Mouse (Mus musculus) lung, postnatal 0 days (tissue): ENCODE data around the gene Ppp2r5a. TPM values are rescaled to one million over a fixed set of nuclear protein-coding genes. Genes with fewer than 3 reads are reported as not detected.

Experiments used
- ATAC-seq: fragments of 200-750 bp; cut with Nextera tagmentation; 2 replicates; pipeline ENCODE4 v1.8.0; 2017; ENCODE audit warnings: moderate library complexity
- DNase-seq: peaks from one replicate; pipeline ENCODE4 v3.0.0-alpha.2; 2016; ENCODE audit warnings: low spot score
- H3K27ac ChIP-seq: fragments of 300-500 bp; sonication (generic); 2 replicates; pipeline ENCODE4 v1.5.1; 2014; ENCODE audit warnings: antibody characterized with exemption, mild to moderate bottlenecking, low read length, mixed read lengths
- H3K27me3 ChIP-seq: fragments of 300-500 bp; sonication (generic); replicated peaks from 2 replicates; pipeline ENCODE4 v1.6.1; 2014; ENCODE audit warnings: low read length, mixed read lengths; ENCODE audit not compliant: insufficient read depth
- H3K36me3 ChIP-seq: fragments of 300-500 bp; sonication (generic); 2 replicates; pipeline ENCODE4 v1.6.1; 2014; ENCODE audit warnings: low read length, mixed read lengths; ENCODE audit not compliant: insufficient read depth
- H3K4me1 ChIP-seq: fragments of 300-500 bp; sonication (generic); 2 replicates; pipeline ENCODE4 v1.6.1; 2014; ENCODE audit warnings: antibody characterized with exemption, low read depth, low read length, mixed read lengths; ENCODE audit not compliant: insufficient read depth
- H3K4me2 ChIP-seq: fragments of 300-500 bp; sonication (generic); replicated peaks from 2 replicates; pipeline ENCODE4 v1.6.1; 2014; ENCODE audit warnings: low read depth, mild to moderate bottlenecking, low read length, moderate library complexity, mixed read lengths
- H3K4me3 ChIP-seq: fragments of 300-500 bp; sonication (generic); 2 replicates; pipeline ENCODE4 v1.5.1; 2014; ENCODE audit warnings: low read depth, low read length
- H3K9ac ChIP-seq: fragments of 300-500 bp; sonication (generic); replicated peaks from 2 replicates; pipeline ENCODE4 v1.6.1; 2014; ENCODE audit warnings: low read depth, mild to moderate bottlenecking
- H3K9me3 ChIP-seq: fragments of 300-500 bp; sonication (generic); 2 replicates; pipeline ENCODE4 v1.6.1; 2016; ENCODE audit warnings: low read length, mixed read lengths
- CTCF ChIP-seq: IDR thresholded peaks from 2 replicates; pipeline ENCODE4 v1.5.1; 2016; ENCODE audit warnings: antibody characterized with exemption, mild to moderate bottlenecking
- EP300 ChIP-seq: IDR thresholded peaks from 2 replicates; pipeline ENCODE4 v1.6.1; 2016; ENCODE audit warnings: antibody characterized with exemption, mild to moderate bottlenecking, control low read depth
- WGBS: fragments of 180-500 bp; shearing (Covaris S2); extraction: QIAGEN DNeasy Blood & Tissue Kit; methylation state at CpG from one replicate; pipeline ENCODE4 v1.1.7; 2014; 5-methylcytosine and 5-hydroxymethylcytosine counted together
- polyA plus RNA-seq: library from polyadenylated mRNA; unstranded; fragments of >200 nt; fragmentation: Nextera tagmentation; extraction: Ambion mirVana; gene quantifications from 2 replicates; pipeline ENCODE4 v1.2.1, GENCODE M21; 2015

The Ppp2r5a gene
- polyA plus RNA-seq, 1 experiment from 2014 or later = 51.5 TPM

GRCm38 (mm10) chr1:191445401-191445800 is 42.3 kb upstream of the Ppp2r5a start:
- Histone ChIP-seq H3K9me3 (no peaks in the 10 kb centered on the region), H3K4me1 (no peaks in the 10 kb centered on the region; the same call in 1 of the 2 replicates), H3K4me3 (no peak overlapping the region), H3K27me3 (no peaks in the 10 kb centered on the region), H3K9ac (no peak overlapping the region), H3K27ac (peak overlapping the region; percentile 38; the same call in 1 of the 2 replicates), H3K36me3 (no peaks in the 10 kb centered on the region), H3K4me2 (no peak overlapping the region)
- WGBS = 49% methylated on average over 12 of the region's 12 CpGs
- TF ChIP-seq EP300 (no peak), CTCF (no peak)
- ATAC-seq = peak; percentile 10; the same call in 1 of the 2 replicates
- peak; percentile 63 for DNase-seq

GRCm38 (mm10) chr1:191444467-191444866 is 41.4 kb upstream of the Ppp2r5a start:
- DNase-seq (peak; percentile 71), ATAC-seq (peak; percentile 59)
- no peak for TF ChIP-seq CTCF
- peak; percentile 55 for TF ChIP-seq EP300
- WGBS = 28% methylated on average over 1 of the region's 1 CpGs
- Histone ChIP-seq H3K27me3 (no peaks in the 10 kb centered on the region), H3K27ac (peak overlapping the region; percentile 27), H3K4me3 (no peak overlapping the region), H3K36me3 (no peaks in the 10 kb centered on the region), H3K9me3 (no peaks in the 10 kb centered on the region), H3K4me1 (peaks cover under 1% of the 10 kb centered on the region; the same call in 1 of the 2 replicates), H3K9ac (no peak overlapping the region), H3K4me2 (no peak overlapping the region)

GRCm38 (mm10) chr1:191439011-191439410 is 35.9 kb upstream of the Ppp2r5a start:
- H3K9ac ChIP-seq = no peak overlapping the region
- WGBS = 40% methylated on average over 3 of the region's 3 CpGs
- DNase-seq (no peak), ATAC-seq (no peak)
- H3K27ac ChIP-seq = 0 out of 2 replicates have a peak overlapping the region, but pooled peaks have one; percentile 20
- H3K27me3 ChIP-seq = no peaks in the 10 kb centered on the region
- no peaks in the 10 kb centered on the region for H3K9me3 ChIP-seq
- H3K36me3 ChIP-seq = no peaks in the 10 kb centered on the region
- no peak overlapping the region for H3K4me2 ChIP-seq
- H3K4me3 ChIP-seq = no peak overlapping the region
- peaks cover 14% of the 10 kb centered on the region for H3K4me1 ChIP-seq
- TF ChIP-seq EP300 (no peak), CTCF (no peak)

GRCm38 (mm10) chr1:191438546-191438945 is 35.5 kb upstream of the Ppp2r5a start:
- no peaks in the 10 kb centered on the region for H3K27me3 ChIP-seq
- H3K9ac ChIP-seq = no peak overlapping the region
- no peak for TF ChIP-seq CTCF
- TF ChIP-seq EP300 = no peak
- H3K4me1 ChIP-seq = peaks cover 14% of the 10 kb centered on the region
- DNase-seq (no peak), ATAC-seq (no peak)
- 61% methylated on average over 4 of the region's 4 CpGs for WGBS
- no peaks in the 10 kb centered on the region for H3K36me3 ChIP-seq
- no peak overlapping the region for H3K27ac ChIP-seq
- no peaks in the 10 kb centered on the region for H3K9me3 ChIP-seq
- no peak overlapping the region for H3K4me2 ChIP-seq
- no peak overlapping the region for H3K4me3 ChIP-seq

- no peak for DNase-seq
- Histone ChIP-seq H3K27ac (peak overlapping the region; percentile 66), H3K27me3 (no peaks in the 10 kb centered on the region), H3K4me3 (no peak overlapping the region), H3K4me1 (peaks cover 20% of the 10 kb centered on the region), H3K4me2 (no peak overlapping the region), H3K9me3 (no peaks in the 10 kb centered on the region), H3K36me3 (no peaks in the 10 kb centered on the region), H3K9ac (no peak overlapping the region)
- no peak for TF ChIP-seq EP300
- TF ChIP-seq CTCF = no peak
- ATAC-seq = no peak
- 28% methylated on average over 3 of the region's 3 CpGs for WGBS
These were observed 33.6 kb upstream of the Ppp2r5a start for GRCm38 (mm10) chr1:191436647-191437046.

- whole genome bisulfite sequencing = 0% methylated on average over 1 of the region's 1 CpGs
- no peaks in the 10 kb centered on the region for H3K9me3 ChIP-seq
- no peak overlapping the region for H3K9ac ChIP-seq
- H3K27me3 ChIP-seq = no peaks in the 10 kb centered on the region
- H3K4me1 ChIP-seq = peaks cover 20% of the 10 kb centered on the region
- no peak overlapping the region for H3K4me3 ChIP-seq
- TF ChIP-seq EP300 (peak; percentile 56), CTCF (no peak)
- ATAC-seq = peak; percentile 94
- H3K27ac ChIP-seq = peak overlapping the region; percentile 74
- no peaks in the 10 kb centered on the region for H3K36me3 ChIP-seq
- peak; percentile 93 for DNase-seq
- H3K4me2 ChIP-seq = no peak overlapping the region
These were observed 32.3 kb upstream of the Ppp2r5a start for GRCm38 (mm10) chr1:191435359-191435758.
